Comparison of ENCODE assay signal across 8 mouse cellular contexts in genomic region chr4:122886579-122887254, GRCm38 (mm10). TPM values are rescaled to one million over a fixed set of nuclear protein-coding genes. Genes with fewer than 3 reads are reported as not detected.
DNase-seq lines count a peak whose midpoint lies in the region; ATAC-seq and TF ChIP-seq lines count a peak whose summit lies in the region.

No protein-coding gene starts in this region.

- DNase-seq in embryo, embryonic 10.5 days (ENCODE audit: low spot score) = peak; percentile 37
- DNase-seq in embryo, embryonic 9.5 days (ENCODE audit: extremely low spot score) = no peak
- DNase-seq in testis, postnatal 14 days (ENCODE audit: low spot score) = no peak
- no peak for DNase-seq in limb, embryonic 10.5 days (ENCODE audit: low spot score)
- DNase-seq in urinary bladder, postnatal 4 days (ENCODE audit: low spot score in 2 of 2) = no peak
- DNase-seq in thymus, postnatal 10 days (ENCODE audit: low spot score in 2 of 2) = no peak

- WGBS in limb, embryonic 10.5 days = 8% methylated on average over 19 of the region's 19 CpGs

- no peaks in the 10 kb centered on the region for H3K27me3 ChIP-seq in testis, adult 2 months (ENCODE audit: control insufficient read depth, insufficient read depth, low read length)
- H3K27me3 ChIP-seq in limb, embryonic 10.5 days (ENCODE audit: low read depth, poor library complexity, severe bottlenecking) = no peaks in the 10 kb centered on the region

- H3K4me3 ChIP-seq in testis, adult 2 months (ENCODE audit: control insufficient read depth, low read depth, low read length) = peak overlapping the region; percentile 97
- peak overlapping the region; percentile 85 for H3K4me3 ChIP-seq in limb, embryonic 10.5 days

- ATAC-seq in monocyte, adult 5-6 weeks (replicated peaks; ENCODE audit: insufficient number of reproducible peaks, low FRiP score, low TSS enrichment, poor library complexity, severe bottlenecking) = 0 out of 2 replicates have a peak, but pooled peaks have one; percentile 14

- no peaks in the 10 kb centered on the region for H3K36me3 ChIP-seq in testis, adult 2 months (ENCODE audit: control insufficient read depth, insufficient read depth, low read length)
- H3K36me3 ChIP-seq in limb, embryonic 10.5 days = no peaks in the 10 kb centered on the region

- H3K4me1 ChIP-seq in testis, adult 2 months (ENCODE audit: control insufficient read depth, insufficient read depth, low read length) = peaks cover 7% of the 10 kb centered on the region
- H3K4me1 ChIP-seq in limb, embryonic 10.5 days = peaks cover 22% of the 10 kb centered on the region

- no peak for TF ChIP-seq CTCF in testis, adult 2 months (IDR thresholded peaks at IDR 0.05; ENCODE audit: control insufficient read depth, insufficient read depth, insufficient replicate concordance, low read depth, low read length)

- peak overlapping the region; percentile 100 for H3K27ac ChIP-seq in testis, adult 2 months (ENCODE audit: control insufficient read depth, insufficient read depth, low read depth, low read length)
- peak overlapping the region; percentile 97 for H3K27ac ChIP-seq in limb, embryonic 10.5 days

- TF ChIP-seq POLR2A in testis, adult 2 months (IDR thresholded peaks at IDR 0.05; ENCODE audit: control insufficient read depth, low read depth, low read length) = no peak

- no peaks in the 10 kb centered on the region for H3K9me3 ChIP-seq in limb, embryonic 10.5 days (replicated peaks)

RNA-seq across cellular contexts. Expression of gene Cap1, which starts 0.9 kb away (rescaled TPM):
- 47.0 and 62.4 TPM in 2 replicates for polyA plus RNA-seq in testis, adult 2 months (2012; rRNA removed)
- polyA plus RNA-seq in limb, embryonic 10.5 days (2016; fragmentation: Nextera tagmentation; extraction: Ambion mirVana) = 45.3 and 46.5 TPM in 2 replicates
- total RNA-seq in monocyte, adult 5-6 weeks (2017) = 562 to 797 TPM (median 623 TPM) in 3 replicates

RNA-seq across cellular contexts. Expression of gene Ppt1, which starts 50.7 kb away (rescaled TPM):
- polyA plus RNA-seq in testis, adult 2 months (2012; rRNA removed) = 84.2 and 122 TPM in 2 replicates
- polyA plus RNA-seq in limb, embryonic 10.5 days (2016; fragmentation: Nextera tagmentation; extraction: Ambion mirVana) = 45.4 and 55.3 TPM in 2 replicates
- 118 to 145 TPM (median 130 TPM) in 3 replicates for total RNA-seq in monocyte, adult 5-6 weeks (2017)
